Mouse (Mus musculus): ENCODE measurements at regions not wholly inside any gene's neighbourhood (a gene's known extent, or its start where the extent isn't known, plus 50 kb on each side); places are given as distances from the start of the nearest gene placed in this dataset.

DNA sequence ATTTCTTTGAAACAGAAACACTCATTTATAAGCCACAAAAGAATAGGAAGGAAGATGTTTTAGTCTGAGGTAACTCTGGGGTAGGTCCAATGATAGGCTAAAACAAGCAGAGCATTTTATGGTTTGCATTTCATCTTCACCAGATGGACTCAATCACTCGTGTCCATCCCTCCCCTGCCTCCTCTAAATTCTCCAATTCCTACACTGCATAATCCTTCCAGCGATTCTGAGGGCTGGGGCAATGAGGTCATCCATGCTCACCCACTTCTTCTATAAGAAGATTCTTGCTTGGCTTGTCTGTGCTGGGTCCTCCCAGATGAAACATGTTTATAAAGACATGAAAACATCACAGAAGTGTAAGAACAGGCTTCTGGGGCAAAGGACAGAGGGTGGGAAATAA, 630.3 kb downstream of the Bckdhb start:
- Histone ChIP-seq H3K4me3 (ENCODE audit: low read depth, low read length) (no peak overlapping the region), H3K4me2 (ENCODE audit: low read depth, severe bottlenecking) (no peak overlapping the region), H3K9ac (ENCODE audit: low read length) (no peak overlapping the region), H3K36me3 (ENCODE audit: control insufficient read depth, insufficient read depth, low read length) (no peaks in the 10 kb centered on the region), H3K9me3 (ENCODE audit: control insufficient read depth, low read length) (no peaks in the 10 kb centered on the region), H3K4me1 (ENCODE audit: control insufficient read depth, insufficient read depth, low read length) (no peaks in the 10 kb centered on the region), H3K27me3 (ENCODE audit: control insufficient read depth, insufficient read depth, low read length) (no peaks in the 10 kb centered on the region), H3K27ac (replicated peaks; ENCODE audit: low read depth, low read length) (no peak overlapping the region)
- ATAC-seq (ENCODE audit: insufficient number of reproducible peaks, low FRiP score, low TSS enrichment, low read depth) (no peak), DNase-seq (ENCODE audit: low spot score) (no peak)
- 42% methylated on average over 2 of the region's 2 CpGs for WGBS

- Histone ChIP-seq H3K9ac (ENCODE audit: low read length) (no peak overlapping the region), H3K27ac (replicated peaks; ENCODE audit: low read depth, low read length) (no peak overlapping the region), H3K27me3 (ENCODE audit: control insufficient read depth, insufficient read depth, low read length) (no peaks in the 10 kb centered on the region), H3K4me3 (ENCODE audit: low read depth, low read length) (no peak overlapping the region), H3K4me2 (ENCODE audit: low read depth, severe bottlenecking) (no peak overlapping the region), H3K9me3 (ENCODE audit: control insufficient read depth, low read length) (no peaks in the 10 kb centered on the region), H3K36me3 (ENCODE audit: control insufficient read depth, insufficient read depth, low read length) (no peaks in the 10 kb centered on the region), H3K4me1 (ENCODE audit: control insufficient read depth, insufficient read depth, low read length) (no peaks in the 10 kb centered on the region)
- DNase-seq (ENCODE audit: low spot score) (no peak), ATAC-seq (ENCODE audit: insufficient number of reproducible peaks, low FRiP score, low TSS enrichment, low read depth) (no peak)
- WGBS = 46% methylated on average over 11 of the region's 11 CpGs
These were observed 631.4 kb downstream of the Bckdhb start for GRCm38 (mm10) chr9:84556261-84556844.

DNA sequence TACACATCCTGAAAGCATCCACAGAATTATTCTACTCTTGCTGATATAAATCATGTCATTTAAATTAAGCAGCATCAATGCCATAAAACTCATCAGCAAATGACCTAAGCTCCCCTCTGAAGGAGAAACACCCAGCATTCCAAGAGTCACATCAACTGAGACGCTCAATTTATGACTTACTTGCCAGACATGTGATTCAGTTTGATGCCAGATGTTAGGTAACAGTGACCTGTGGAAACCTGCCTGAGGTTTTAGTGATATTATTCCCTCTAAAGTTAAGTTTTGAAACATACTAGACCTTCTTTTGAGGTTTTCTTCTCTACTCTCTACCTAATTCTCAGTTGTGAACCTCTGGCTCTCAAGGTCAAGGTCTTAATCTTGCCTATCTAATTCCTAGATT, 633.4 kb downstream of the Bckdhb start:
- DNase-seq (ENCODE audit: low spot score) (no peak), ATAC-seq (ENCODE audit: insufficient number of reproducible peaks, low FRiP score, low TSS enrichment, low read depth) (no peak)
- WGBS = 60% methylated on average over 1 of the region's 1 CpGs
- Histone ChIP-seq H3K4me1 (ENCODE audit: control insufficient read depth, insufficient read depth, low read length) (no peaks in the 10 kb centered on the region), H3K27ac (replicated peaks; ENCODE audit: low read depth, low read length) (no peak overlapping the region), H3K4me3 (ENCODE audit: low read depth, low read length) (no peak overlapping the region), H3K4me2 (ENCODE audit: low read depth, severe bottlenecking) (no peak overlapping the region), H3K36me3 (ENCODE audit: control insufficient read depth, insufficient read depth, low read length) (no peaks in the 10 kb centered on the region), H3K27me3 (ENCODE audit: control insufficient read depth, insufficient read depth, low read length) (no peaks in the 10 kb centered on the region), H3K9me3 (ENCODE audit: control insufficient read depth, low read length) (no peaks in the 10 kb centered on the region), H3K9ac (ENCODE audit: low read length) (no peak overlapping the region)

- DNase-seq (ENCODE audit: low spot score) = no peak
- H3K27me3 ChIP-seq (ENCODE audit: control insufficient read depth, insufficient read depth, low read length) = no peaks in the 10 kb centered on the region
- no peaks in the 10 kb centered on the region for H3K36me3 ChIP-seq (ENCODE audit: control insufficient read depth, insufficient read depth, low read length)
- H3K27ac ChIP-seq (replicated peaks; ENCODE audit: low read depth, low read length) = no peak overlapping the region
- no peak overlapping the region for H3K4me3 ChIP-seq (ENCODE audit: low read depth, low read length)
- no peaks in the 10 kb centered on the region for H3K9me3 ChIP-seq (ENCODE audit: control insufficient read depth, low read length)
- 90% methylated on average over 3 of the region's 3 CpGs for WGBS
- no peak overlapping the region for H3K4me2 ChIP-seq (ENCODE audit: low read depth, severe bottlenecking)
- no peak for ATAC-seq (ENCODE audit: insufficient number of reproducible peaks, low FRiP score, low TSS enrichment, low read depth)
- no peaks in the 10 kb centered on the region for H3K4me1 ChIP-seq (ENCODE audit: control insufficient read depth, insufficient read depth, low read length)
- no peak overlapping the region for H3K9ac ChIP-seq (ENCODE audit: low read length)
These were observed 644.6 kb downstream of the Bckdhb start for GRCm38 (mm10) chr9:84569533-84569932.

DNA sequence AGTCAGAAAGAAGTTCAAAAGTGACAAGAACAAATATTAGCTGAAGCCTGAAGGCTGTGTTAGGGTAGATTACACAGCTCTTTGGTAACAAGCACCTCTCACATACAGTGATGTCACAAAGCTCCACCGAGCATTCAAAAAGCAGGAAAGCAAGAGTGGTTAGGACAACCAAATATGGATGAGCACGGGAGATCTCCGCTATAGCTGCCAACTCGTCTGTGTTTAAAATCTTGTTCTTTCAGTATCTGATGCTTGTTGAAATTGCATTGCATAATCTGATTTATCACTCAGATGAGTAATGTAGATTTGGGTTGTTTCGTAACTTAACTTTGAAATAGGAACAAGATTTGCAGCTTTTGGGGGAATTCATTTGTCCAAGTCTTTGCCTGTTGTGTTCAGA, 652.8 kb downstream of the Bckdhb start:
- Histone ChIP-seq H3K9me3 (ENCODE audit: control insufficient read depth, low read length) (no peaks in the 10 kb centered on the region), H3K27me3 (ENCODE audit: control insufficient read depth, insufficient read depth, low read length) (no peaks in the 10 kb centered on the region), H3K4me2 (ENCODE audit: low read depth, severe bottlenecking) (no peak overlapping the region), H3K36me3 (ENCODE audit: control insufficient read depth, insufficient read depth, low read length) (no peaks in the 10 kb centered on the region), H3K4me3 (ENCODE audit: low read depth, low read length) (no peak overlapping the region), H3K9ac (ENCODE audit: low read length) (no peak overlapping the region), H3K27ac (replicated peaks; ENCODE audit: low read depth, low read length) (no peak overlapping the region), H3K4me1 (ENCODE audit: control insufficient read depth, insufficient read depth, low read length) (no peaks in the 10 kb centered on the region)
- 91% methylated on average over 5 of the region's 5 CpGs for WGBS
- DNase-seq (ENCODE audit: low spot score) (no peak), ATAC-seq (ENCODE audit: insufficient number of reproducible peaks, low FRiP score, low TSS enrichment, low read depth) (no peak)

GRCm38 (mm10) chr9:84587791-84588190, 662.8 kb downstream of the Bckdhb start:
- Histone ChIP-seq H3K27ac (replicated peaks; ENCODE audit: low read depth, low read length) (no peak overlapping the region), H3K4me2 (ENCODE audit: low read depth, severe bottlenecking) (no peak overlapping the region), H3K27me3 (ENCODE audit: control insufficient read depth, insufficient read depth, low read length) (no peaks in the 10 kb centered on the region), H3K4me3 (ENCODE audit: low read depth, low read length) (no peak overlapping the region), H3K9me3 (ENCODE audit: control insufficient read depth, low read length) (no peaks in the 10 kb centered on the region), H3K9ac (ENCODE audit: low read length) (no peak overlapping the region), H3K36me3 (ENCODE audit: control insufficient read depth, insufficient read depth, low read length) (no peaks in the 10 kb centered on the region), H3K4me1 (ENCODE audit: control insufficient read depth, insufficient read depth, low read length) (no peaks in the 10 kb centered on the region)
- ATAC-seq (ENCODE audit: insufficient number of reproducible peaks, low FRiP score, low TSS enrichment, low read depth) (no peak), DNase-seq (ENCODE audit: low spot score) (no peak)
- 88% methylated on average over 4 of the region's 4 CpGs for WGBS

- ATAC-seq (ENCODE audit: insufficient number of reproducible peaks, low FRiP score, low TSS enrichment, low read depth) (no peak), DNase-seq (ENCODE audit: low spot score) (no peak)
- Histone ChIP-seq H3K27me3 (ENCODE audit: control insufficient read depth, insufficient read depth, low read length) (no peaks in the 10 kb centered on the region), H3K4me2 (ENCODE audit: low read depth, severe bottlenecking) (no peak overlapping the region), H3K4me1 (ENCODE audit: control insufficient read depth, insufficient read depth, low read length) (no peaks in the 10 kb centered on the region), H3K4me3 (ENCODE audit: low read depth, low read length) (no peak overlapping the region), H3K9ac (ENCODE audit: low read length) (no peak overlapping the region), H3K36me3 (ENCODE audit: control insufficient read depth, insufficient read depth, low read length) (no peaks in the 10 kb centered on the region), H3K27ac (replicated peaks; ENCODE audit: low read depth, low read length) (no peak overlapping the region), H3K9me3 (ENCODE audit: control insufficient read depth, low read length) (no peaks in the 10 kb centered on the region)
- WGBS = 79% methylated on average over 2 of the region's 2 CpGs
These were observed 669.8 kb downstream of the Bckdhb start for GRCm38 (mm10) chr9:84594724-84595123.
